Mouse (Mus musculus) megakaryocyte progenitor cell, adult 5-6 weeks (primary cell): Measurements from ENCODE around the gene Pnpo. TPM values are rescaled to one million over a fixed set of nuclear protein-coding genes. Genes with fewer than 3 reads are reported as not detected.
A peak's percentile ranks its signal among the peaks of the same experiment; 100 is the strongest.

Source experiments
- ATAC-seq: replicated peaks from 2 replicates; pipeline ENCODE4 v1.8.0; 2016; ENCODE audit warnings: mild to moderate bottlenecking, moderate TSS enrichment, inconsistent platforms; ENCODE audit not compliant: poor library complexity
- total RNA-seq, 2 experiments: library from RNA; stranded (forward) in 1 of 2; stranded (reverse) in 1 of 2; fragments of 157-497, 149-512 nt in 1 of 2; fragments of 200-1000 nt in 1 of 2; gene quantifications; 2 replicates each; pipeline versions ENCODE4 v1.2.3 to v1.2.4; 2015 to 2017

Gene Pnpo
- total RNA-seq (2015), result 22.5 and 23.0 TPM in 2 replicates
- total RNA-seq (2017), result 36.3 and 38.7 TPM in 2 replicates

DNA sequence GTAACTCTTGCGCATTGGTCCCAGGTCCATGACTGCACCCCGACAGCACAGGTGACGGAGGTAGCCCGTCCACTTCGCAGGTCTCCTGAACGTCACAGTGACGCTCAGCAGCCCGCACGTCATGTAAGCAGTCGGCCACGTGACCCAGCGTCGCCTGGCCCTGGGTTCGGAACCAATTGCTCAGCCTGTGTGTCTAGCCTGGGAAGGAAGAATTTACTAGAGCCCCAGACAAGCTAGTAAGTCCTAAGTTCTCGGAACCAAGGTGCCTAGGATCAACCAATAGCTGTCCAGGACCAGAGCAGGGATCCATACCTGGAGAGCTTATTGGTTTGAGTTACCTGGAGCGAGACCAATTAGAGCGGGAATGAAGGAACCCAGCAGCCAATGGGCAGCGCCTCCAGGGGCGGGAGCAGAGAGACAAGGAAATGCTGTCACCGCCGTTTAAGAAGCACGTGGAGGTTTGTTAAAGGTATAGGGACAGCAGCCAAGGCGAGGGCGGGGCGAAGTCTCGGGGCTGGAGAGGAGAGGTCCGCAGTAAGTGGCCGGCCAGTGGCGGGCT is at the start of gene Pnpo:
Gene Pnpo, minus strand, starts transcription at position 241 of the 559 bp plus-strand sequence.
- peak; percentile 78 for ATAC-seq

DNA sequence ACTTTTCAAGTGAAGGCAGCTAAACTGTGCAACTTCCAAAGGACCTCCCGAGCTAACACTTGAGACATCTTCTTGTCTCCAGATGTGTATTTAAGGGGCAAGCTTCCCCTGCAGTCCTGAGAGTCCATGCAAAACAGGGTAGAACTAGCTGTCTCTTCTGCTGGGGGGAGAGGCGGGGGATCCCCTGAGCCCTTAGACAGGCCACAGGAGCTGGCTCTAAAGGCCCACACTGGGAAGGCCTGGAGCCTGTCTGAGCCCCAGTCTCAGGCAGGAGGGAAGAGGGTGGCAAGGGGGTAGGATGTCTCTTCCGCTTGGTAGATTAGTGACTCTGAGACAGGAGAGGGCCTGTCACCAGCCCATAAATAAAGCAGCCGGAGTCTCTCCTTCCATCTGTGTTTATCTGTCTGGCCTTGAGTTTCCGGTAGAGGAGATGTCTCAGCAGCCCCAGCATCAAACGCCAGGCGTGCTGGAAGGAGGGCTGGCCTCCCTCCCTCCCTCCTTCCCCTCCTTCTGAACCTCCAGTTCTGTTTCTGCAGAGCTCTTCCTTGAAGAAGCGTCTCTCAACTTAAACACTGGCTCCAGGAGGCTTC is 49.0 kb upstream of the Pnpo start:
- peak; percentile 73 for ATAC-seq

DNA sequence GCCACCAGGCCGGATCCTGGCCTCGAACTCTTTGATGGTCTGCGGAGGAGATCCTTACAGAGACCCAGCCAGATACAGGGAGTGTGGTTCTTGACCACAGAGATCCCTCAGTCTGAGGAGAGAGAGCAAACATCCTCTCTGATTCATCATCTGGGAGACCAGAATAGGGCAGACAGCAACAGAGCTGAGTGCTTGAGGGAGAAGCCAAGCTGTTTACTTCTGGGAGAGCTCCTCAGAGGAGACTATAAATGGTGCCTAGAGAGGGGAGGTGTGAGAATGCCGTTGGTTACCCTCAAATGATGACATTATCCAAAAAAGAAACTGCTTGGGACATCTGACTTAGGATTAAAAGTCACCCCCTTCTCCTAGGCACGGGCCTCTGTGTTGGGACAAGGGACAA is 47.7 kb upstream of the Pnpo start:
- no peak for ATAC-seq

DNA sequence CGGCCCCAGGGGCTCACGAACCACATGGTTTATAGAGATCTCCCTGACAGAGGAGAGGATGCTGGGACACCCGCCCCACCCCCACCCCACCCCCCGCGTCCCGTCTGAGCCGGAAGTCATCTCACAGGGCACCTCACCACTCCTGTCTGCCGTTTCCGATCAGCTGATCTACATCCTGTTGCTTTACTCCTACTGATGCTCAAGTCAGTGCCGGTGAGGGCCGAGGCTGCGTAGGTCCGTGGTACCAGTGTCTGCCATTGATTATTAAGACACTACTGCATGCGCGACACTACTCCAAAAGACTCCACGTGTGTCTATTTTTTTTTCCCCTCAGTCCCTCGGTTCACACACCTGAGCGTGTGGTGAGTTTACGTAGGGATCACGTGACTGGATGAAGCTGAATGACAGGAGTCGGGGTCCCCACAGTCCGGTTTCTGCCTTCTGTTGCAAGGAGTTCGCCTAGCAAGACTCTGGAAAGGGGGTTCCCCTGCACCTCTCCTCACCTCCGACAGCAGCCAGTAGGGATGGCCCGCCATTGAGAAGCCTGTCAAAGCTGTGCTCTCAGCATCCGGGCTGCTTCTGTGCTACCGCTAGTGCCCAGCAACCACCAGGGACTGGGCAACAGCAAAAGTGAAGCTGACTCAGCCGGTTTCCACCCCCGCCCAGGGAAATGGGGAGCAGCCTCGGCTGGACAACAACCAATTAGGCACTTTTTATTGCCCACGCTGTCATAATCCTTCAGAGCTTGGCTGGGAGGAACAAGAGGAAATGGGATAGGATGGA is 44.3 kb upstream of the Pnpo start:
- peak; percentile 43 for ATAC-seq

DNA sequence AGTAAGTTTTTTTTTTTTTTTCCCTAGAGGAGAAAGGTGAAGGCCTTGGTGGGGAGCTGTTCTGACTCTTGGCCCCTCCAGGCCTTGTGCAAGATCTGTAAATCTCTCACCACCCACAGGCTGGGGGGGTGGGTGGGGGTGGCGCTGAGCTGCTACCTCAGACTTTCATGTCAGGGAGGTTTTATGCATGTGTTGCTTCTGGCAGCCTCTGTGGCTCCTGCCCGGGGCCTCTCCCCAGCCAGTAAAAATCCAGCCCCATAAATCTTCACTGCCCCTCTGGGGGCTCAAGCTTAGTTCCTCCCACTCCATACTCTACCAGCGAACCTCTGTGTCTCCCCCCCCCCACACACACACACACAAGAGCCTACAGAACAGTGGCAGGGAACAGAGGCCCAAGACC is 42.7 kb upstream of the Pnpo start:
- no peak for ATAC-seq

DNA sequence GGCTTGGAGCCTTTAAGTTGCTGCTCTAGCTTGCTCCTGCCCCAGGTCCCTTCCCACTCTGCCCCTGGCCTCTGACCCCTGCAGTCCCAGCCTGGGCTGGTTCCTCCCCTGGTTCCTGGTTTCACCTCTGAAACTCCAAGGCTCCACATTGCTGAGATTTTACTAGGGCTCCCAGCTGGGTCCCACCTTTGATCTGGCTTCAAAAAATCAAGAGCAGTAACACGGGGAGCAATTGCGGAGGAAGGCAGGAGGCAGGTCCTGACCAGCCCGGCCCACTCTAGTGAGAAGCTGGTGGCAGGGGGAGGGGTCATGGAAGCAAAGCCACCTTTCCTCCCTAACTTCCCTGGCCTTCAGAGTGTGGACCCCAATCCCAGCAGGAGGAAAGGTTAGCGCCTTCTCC is 41.1 kb upstream of the Pnpo start:
- ATAC-seq, result no peak

DNA sequence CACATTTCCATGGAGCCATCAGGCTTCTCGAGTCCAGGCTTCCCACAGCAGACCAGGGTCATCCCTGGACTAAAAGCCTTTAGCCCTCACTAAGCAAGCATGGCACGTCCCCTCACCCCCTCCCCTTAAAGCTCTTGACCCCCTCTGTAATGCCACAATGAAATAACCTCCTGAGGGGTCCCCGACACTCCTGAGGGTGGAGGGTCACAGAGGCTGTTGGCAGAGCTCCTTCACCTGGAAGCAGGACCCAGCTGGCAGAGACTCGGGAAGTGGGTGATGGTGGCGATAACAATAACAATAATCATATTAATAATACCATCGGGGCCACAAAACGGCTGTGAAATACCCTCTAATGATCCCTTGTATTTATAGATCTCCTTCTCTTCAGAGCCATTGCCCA is 39.1 kb upstream of the Pnpo start, which contains the start of gene Sp2:
Gene Sp2, minus strand, starts transcription at position 101 of the 400 bp plus-strand sequence.
- ATAC-seq, result no peak

DNA sequence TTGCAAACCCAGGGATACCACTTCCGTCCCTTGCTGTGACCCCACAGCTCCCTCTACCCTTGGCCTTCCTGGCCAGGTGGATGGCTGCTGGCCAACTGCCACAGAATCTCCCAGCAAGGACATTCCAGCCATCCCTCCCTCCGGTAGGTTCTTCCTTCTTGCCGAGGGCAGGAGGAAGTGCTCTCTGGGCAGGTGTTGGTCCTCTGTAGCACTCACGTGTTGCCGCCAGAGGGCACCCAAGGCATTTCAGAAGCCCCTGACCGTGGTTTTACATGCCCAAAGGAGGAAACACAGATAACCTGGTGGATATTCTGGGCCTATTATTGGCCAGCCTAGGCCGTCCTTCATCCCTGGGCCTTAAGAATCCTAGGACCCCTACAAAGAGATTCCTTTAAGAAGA is 38.6 kb upstream of the Pnpo start:
- peak; percentile 42 for ATAC-seq

DNA sequence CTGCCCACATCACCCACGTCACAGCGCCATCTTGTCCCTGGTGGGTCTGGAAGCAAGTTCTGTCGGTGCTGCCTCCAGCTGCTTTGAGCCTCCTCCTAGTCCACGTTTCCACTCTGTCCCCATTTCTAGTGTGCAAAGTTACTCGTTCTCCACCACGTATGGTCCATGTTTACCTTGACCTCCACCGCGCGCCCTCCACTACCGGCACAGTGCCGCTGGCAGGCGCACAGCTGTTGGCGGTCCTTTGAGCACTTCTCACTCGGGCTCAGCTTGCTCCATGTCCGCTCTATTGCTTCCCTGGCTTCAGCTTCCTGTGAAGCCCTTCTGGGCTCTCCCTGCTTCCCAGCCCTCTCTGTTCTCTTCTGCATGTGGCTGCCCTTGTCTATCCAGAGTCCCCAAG is 37.7 kb upstream of the Pnpo start:
- no peak for ATAC-seq

DNA sequence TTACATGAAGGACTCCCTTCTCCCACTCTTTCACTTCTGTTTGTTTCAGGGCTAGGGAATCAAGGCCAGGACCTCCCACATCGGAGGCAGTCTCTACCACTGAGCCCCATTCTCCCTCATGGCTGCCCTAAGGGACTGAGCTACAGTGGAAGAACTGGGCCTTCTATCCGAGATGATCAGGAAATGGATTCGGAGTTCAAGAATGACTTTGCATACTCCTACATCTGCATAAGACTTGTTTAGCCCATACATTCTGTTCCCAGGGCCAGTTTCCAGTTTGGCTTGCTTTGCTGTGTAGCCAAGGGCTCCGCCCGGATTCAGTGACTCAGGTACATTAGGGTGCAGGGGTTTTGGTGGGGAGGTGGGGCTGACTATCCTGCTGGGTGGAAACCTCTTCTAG is 36.2 kb upstream of the Pnpo start:
- no peak for ATAC-seq

DNA sequence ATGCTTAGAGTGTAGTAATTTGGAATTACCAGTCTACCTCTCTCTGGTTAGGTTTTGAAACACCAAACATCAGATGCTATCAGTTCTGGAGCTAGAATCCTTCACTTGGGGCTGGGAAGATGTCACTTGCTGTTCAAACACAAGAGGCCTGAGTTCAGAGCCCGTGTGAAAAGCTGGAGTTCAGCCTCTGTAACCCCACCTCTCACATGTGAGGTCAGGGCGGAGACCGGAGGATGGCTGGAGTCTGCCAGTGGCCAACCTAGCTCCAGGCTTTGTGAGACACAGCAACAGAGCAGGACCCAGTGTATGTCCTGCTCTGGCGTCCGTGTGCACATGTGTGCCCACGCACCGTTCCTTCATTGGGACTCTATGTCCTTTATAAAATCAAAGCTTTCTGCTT is 35.5 kb upstream of the Pnpo start:
- ATAC-seq, result no peak

DNA sequence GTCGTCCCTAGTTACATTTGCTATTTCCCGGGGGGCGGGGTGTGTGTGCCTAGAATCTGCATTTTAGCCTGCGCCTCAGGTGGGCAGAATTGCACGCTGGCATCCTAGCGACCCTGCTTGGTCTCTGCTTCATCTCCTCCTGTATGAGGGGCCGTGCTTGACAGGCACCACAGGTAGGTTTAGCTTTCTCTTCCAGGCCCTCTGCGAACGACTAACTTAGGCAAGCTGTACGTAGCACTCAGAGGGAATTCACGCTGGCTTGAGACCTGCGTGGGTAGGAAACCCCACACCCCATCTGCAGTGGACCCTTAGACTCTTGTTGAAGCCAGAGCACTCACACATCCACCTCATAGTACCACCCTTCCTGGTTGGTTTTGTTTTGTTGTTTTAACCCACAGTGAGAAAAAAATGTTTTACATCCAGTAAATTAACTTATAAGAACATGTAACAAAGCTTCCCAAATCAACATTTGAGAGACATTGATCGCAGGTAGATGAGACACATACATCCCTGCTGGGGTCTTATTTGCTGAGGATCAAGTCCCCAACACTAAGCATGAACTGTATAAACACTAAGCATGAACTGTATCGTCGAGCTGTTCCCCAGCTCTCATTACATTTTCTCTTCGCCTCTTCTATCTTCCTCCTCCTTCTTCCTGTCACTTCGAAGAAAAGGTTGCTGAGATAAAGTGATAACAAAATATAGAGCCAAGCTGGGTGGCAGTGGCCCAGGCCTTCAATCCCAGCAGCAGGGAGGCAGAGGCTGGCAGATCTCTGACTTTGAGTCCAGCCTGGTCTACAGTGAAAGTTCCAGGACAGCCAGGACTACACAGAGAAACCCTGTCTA is 34.8 kb upstream of the Pnpo start:
- ATAC-seq, result no peak

DNA sequence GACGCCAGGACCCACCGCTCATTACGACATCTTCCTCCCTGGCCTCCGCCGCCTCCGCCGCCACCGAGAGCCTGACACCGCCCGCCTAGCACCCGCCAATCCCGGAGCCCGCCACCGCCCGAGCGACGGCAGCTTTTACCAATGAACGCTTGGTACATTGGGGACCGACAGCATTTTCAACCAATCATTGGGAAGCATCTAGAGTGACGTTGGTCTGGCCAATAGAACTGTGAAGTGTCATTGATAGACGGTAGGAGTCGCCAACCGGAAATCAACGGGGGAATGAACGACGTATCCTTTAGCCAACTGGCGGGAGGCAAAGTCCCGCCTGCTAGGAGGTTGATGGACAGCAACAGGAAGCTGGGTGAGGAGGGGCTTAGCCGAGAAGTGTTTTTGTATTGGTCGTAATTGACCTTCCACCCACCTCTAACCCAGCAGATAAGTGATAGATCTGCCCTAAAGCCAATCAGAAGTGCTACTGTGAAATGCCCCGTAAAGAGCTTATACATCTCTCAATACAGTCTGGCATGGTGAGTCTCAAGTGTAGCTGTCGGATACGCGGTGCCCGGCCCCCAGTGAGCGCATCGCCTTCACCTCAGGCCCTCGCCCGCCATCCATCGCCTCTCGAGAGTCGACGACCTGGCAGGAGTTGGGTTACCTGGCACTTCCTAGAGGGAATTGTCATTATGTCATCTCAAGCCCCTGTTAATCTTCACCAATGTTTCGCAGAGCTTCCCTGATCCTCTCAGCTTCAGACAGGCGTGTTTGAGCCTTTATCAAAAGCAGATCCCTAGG is 34.0 kb upstream of the Pnpo start:
- peak; percentile 83 for ATAC-seq

DNA sequence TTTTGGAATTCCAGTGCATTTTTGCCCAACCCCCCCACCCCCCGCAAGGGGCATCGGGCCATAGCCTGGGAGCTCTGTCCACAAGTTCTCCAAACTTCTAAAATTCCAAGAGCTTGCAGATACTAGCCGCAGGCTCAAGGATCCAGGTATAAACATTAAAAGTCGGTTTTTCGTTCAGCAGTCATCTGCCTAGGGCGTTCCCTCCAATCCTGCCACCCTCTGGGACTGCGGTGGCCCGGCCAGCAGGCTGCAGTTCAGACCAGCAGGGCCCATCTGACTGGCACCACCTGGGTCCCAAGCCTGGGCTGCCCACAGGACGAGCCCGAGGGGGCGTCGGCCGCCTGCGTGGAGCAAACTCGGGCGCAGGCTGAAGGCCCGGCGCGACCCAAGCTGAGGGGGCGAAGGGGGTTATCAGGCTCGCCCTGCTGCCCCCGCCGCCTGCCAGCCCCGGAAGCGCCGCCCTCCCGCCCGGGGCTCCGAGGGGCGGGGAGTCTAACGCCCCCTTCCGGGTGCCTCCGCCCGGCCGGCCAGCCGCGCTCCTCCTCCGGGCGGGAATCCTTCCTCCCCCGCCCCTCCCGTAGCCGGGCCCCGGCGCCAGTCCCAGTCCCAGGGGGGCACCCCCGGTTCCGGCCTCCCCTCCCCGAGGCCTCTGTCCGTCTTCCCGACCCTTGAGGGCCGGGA is 33.3 kb upstream of the Pnpo start:
- peak; percentile 29 for ATAC-seq

DNA sequence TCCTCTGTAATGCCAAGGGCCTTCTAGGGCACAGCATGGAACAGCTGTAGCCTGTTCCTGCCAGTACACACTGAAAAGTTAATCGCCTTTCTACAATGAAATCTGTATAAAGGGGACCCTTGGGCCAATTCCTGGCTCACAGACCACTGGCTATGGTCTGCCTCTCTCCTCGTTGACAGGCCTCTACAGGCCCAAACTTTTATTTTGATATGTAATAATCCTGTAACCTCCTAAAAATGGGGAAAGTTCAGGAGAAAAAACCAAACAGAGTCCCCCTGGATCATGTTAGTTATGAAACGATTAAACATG is 32.5 kb upstream of the Pnpo start:
- ATAC-seq, result no peak

DNA sequence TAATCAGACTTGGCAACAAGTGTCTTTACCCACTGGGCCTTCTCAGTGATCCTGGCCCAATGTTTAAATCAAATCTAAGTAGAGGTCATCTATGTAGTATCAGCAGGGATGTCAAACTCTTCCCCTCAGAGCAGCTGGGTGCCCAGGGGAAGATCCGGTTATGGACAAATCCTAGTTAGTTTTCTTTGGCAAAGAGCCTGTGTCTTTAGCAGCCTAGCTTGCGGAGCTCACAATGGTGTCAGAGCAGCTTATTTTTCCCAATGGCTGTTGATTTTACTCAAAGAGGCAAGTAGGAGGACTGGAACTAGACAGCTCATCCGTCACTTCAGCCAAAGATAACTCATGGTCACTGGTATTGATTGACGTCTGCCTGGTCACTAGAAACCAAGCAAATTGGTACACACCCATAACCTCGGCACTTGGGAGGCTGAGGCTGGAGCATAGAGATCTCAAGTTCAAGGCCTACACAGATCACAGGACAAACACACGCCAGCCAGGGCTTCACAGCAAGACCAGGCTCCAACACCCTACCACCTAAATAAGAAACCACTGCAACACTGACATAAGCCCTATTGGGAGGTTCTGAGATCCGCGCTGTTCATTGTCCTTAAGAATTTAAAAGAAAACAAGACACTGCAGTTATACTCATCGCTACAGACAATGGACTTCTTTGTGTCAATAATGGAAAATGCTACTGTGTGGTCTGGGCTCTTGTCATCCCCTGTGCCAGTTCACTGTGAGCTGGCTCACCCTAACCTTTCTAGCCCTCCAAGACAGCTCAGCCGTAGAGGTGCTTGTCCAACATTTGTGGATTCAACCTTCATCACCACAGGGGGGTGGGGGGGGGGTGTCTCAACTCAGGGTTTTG is 32.0 kb upstream of the Pnpo start:
- no peak for ATAC-seq

DNA sequence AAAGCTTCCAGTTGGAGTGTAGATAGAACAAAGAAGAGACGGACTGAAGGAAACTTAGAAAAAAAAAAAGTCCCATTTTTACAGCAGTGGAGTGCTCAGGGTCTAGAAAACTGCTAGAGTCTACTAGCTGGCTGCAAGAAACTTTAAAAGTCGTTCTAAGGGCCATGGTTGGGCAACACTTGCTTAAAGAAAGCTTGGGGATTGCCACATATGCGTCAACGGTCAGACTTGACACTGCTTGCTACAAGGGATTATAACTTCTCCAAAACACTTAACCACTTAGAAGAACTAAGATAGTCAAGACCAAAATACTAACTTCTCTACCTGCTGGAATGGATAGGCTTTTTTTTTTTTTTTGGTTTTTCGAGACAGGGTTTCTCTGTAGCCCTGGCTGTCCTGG is 31.0 kb upstream of the Pnpo start:
- ATAC-seq, result peak; percentile 13; the same call in 1 of the 2 replicates

DNA sequence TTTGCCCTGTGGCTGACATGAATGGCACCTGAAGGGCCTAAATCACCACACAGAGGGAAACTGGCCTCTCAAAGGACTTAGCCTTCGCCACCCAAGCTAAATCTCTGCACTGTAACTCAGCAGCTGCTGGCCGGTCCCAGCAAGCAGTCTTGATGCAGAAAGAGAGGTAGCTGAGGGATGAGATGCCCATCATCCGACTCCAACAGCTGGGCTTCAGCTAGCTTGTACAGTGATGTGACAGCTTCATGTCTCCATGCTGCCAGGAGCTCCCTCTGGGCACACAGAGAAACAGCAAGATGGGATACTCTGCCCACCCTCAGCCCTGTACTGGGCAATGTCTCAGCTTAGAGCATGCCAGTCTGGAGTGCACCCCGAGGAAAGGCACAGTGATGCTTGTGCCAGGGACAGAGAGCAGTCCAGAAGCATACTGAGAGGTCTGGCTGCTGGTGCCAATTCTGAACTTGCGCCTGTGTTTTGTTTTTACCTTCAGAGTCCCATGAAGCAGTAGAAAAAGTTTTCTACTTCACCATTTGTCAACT is 29.7 kb upstream of the Pnpo start:
- no peak for ATAC-seq

DNA sequence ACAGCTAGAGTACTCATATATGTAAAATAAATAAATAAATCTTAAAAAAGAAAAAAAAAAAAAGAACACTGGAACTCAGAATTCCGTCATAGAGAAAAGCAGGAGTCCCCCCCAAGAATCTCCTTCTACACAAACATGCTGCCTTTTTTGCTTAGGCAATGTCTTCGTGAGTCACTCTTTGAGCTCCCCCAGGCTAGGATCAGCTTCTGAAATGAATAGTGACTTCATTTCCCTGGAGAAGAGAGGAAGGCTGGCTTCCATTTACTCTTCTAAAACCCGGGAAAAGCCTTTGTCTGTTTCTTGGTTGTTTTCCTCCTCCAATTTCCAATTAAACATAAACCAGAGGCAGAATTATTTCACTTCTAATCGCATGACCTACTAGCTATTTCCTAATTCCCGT is 29.1 kb upstream of the Pnpo start:
- no peak for ATAC-seq
